Mouse (Mus musculus) kidney, postnatal 14 days (tissue): ENCODE data around the gene Phykpl.
"Not testable (repeated sequence)": the region's sequence is repeated elsewhere in the genome, so short reads cannot be mapped to it uniquely, and the experiment has no call there.

Source experiments
- DNase-seq: peaks from one replicate; pipeline ENCODE4 v3.0.0; 2022; ENCODE audit warnings: mixed read lengths

Phykpl gene

GRCm38 (mm10) chr11:51619409-51620060 lies 35.0 kb downstream of the Phykpl start, which contains the start of gene Nhp2:
Gene Nhp2, plus strand, starts transcription at chr11:51619735.
- DNase-seq, result peak; percentile 97

- no peak for DNase-seq
Observed at GRCm38 (mm10) chr11:51620084-51620483, 35.5 kb downstream of the Phykpl start.

- no peak for DNase-seq
Observed at GRCm38 (mm10) chr11:51621776-51622175, 37.2 kb downstream of the Phykpl start.

DNA sequence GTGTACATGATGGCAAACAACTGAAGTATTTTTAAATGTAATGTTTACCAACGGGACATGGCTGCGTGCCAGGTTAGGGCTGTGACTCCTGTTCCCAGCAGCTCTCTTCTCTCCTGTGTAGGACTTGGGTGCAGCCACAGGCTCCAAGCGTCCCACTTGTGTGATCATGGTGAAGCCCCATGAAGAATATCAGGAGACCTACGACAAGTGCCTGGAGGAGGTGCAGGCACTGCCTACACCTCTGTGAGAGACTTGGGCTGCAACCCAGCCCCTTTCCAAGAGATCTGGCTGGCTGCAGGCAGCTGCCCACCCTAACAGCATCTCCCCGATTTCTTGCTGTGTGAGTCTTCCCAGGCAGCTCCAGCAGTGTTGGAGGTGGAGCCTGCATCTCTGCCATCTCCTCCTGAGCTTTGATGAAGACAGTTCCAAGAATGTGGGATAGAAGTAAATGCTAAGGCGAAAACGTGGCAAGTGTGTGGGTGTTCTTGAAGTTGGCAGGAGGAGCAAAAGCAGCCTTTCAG lies 38.5 kb downstream of the Phykpl start:
- no peak for DNase-seq

DNA sequence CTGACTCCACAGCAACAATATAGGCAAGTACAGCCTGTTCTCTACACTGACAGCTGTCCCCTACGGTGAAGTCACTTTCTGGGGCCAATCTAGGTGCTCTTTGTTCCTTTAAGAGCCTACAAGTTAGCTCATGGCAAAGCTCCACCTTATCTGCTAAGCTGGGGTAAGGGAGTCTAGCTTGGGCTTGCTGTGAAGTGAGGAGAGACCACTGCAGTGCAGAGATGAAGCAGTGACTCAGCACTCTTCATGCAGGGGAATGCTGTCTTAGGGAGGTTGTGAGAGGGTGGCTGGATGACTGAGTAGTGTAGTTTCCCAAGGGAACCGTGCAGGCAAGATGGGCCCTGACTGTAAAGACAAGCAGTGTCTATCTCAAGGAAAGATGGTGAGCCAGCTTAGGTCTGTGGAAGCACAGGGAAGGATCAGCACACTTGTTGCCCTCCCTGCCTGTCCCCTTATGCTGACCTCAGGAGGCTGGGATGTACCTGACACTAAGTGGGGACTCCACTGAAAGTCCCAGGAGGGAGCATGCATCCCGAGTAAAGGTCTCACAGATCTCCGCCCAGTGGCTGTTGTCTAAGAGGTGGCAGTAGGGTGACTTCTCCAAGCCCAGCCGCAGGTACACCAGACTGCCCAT lies 40.7 kb downstream of the Phykpl start:
- no peak for DNase-seq

GRCm38 (mm10) chr11:51627425-51627824 lies 42.9 kb downstream of the Phykpl start:
- no peak for DNase-seq

GRCm38 (mm10) chr11:51627907-51628306 lies 43.4 kb downstream of the Phykpl start:
- no peak for DNase-seq

- no peak for DNase-seq
Observed at GRCm38 (mm10) chr11:51629651-51630314, 45.2 kb downstream of the Phykpl start.

DNA sequence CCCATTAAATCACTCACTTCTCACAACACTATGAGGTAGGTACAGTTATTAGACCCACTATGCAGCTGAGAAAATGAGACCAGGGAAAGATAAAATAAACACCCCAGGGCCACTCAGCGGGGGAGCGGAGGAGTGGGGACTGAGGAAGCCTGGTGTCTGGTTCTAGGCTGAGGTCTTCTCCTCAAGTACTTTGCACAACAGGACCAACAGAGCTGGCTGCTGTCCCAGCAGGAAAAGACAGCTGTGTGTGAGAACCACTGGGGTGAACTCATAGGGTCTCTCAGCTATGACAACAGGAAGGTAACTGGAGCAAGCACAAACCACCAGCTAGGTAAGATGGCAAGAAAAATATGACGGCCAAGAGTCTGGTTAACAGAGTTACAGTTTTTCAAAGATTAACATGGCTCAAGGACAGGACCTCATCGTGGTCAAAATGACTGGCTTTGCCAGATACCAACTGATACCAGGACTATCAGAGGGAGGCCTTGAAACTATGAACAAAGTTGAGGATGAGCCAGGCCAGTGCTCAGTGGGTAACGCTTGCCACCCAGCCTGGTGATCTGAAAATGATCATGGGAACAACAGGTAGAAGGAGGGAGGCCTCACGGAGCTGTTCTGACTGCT lies 47.7 kb downstream of the Phykpl start:
- DNase-seq, result peak; percentile 51

DNA sequence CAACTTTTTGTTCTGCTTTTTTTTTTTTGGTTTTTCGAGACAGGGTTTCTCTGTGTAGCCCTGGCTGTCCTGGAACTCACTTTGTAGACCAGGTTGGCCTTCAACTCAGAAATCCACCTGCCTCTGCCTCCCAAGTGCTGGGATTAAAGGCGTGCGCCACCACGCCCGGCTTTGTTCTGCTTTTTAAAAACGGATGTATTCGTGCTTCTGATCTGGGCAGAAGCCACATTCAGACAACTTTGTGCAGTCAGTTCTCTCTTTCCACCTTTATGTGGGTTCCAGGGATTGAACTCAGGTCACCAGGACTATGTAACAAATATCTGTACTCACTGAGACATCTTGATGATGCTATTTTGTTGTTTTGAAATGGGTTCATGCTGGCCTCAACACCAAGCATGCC lies 48.6 kb downstream of the Phykpl start:
- DNase-seq, result not testable (repeated sequence)

- no peak for DNase-seq
Observed at GRCm38 (mm10) chr11:51633721-51634120, 49.2 kb downstream of the Phykpl start.

DNA sequence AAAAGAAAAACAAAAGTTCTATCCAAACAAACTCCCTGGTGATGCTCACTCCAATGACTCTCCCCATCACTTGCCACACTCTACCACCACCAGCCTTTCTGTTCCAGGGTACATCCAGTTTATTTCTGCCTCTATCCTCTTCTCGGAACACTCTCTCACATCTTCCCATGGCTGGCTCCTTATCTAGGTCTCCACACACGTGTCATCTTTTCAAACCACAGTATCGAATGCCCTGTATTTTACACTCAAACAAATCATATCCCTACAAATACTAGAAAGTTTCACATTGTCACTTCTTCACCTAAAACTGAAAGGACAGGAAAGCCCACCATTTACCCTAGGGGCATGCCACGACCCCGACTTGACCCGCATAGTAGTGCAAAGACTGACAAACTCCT lies 50.6 kb downstream of the Phykpl start:
- no peak for DNase-seq

DNA sequence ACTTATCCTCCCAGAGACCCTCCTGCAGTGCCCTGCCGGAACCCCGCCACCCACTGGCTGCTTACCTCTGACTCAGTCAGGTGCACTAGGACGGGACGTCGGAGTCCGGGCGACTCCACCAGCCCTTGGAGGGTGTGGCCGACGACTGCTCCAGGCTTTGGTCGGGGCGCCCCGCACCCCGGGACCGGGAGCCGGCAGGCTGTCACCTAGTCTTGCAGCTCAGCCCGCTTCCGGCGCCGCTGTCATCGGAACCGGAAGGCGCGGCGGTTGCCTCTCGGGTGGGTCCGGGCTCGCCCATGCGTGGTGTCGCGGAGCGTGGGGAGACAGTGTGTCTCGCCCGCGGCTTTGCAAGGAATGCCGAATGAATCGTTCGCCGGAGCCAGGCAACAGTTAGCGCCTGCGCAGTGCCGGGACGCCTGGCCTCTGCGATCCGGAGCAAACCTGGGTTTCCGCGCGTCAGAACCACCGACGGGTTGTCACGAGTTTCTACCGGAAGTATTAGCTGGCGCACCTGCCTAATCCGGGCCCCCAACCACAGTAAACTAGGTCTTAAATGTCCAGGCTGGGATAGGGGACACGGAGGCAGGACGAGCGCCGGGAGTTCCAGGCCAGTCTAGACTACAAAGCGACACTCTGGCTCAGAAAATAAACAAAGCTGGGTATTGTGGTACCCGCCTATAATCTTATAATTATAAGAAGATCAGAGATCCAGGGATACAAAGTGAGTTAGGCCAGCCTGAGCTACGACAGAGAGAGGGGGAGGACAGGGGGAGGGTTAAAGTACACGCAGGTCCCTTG lies 51.2 kb downstream of the Phykpl start, which contains the start of gene Rmnd5b:
TSS of gene Rmnd5b (minus strand) at position 372 of the 798 bp plus-strand sequence.
- peak; percentile 92 for DNase-seq

- DNase-seq, result peak; percentile 76
Observed at GRCm38 (mm10) chr11:51636323-51636684, 51.7 kb downstream of the Phykpl start.

- DNase-seq, result peak; percentile 68
Observed at GRCm38 (mm10) chr11:51637971-51638414, 53.4 kb downstream of the Phykpl start.

GRCm38 (mm10) chr11:51638497-51638896 lies 53.9 kb downstream of the Phykpl start:
- DNase-seq, result no peak

DNA sequence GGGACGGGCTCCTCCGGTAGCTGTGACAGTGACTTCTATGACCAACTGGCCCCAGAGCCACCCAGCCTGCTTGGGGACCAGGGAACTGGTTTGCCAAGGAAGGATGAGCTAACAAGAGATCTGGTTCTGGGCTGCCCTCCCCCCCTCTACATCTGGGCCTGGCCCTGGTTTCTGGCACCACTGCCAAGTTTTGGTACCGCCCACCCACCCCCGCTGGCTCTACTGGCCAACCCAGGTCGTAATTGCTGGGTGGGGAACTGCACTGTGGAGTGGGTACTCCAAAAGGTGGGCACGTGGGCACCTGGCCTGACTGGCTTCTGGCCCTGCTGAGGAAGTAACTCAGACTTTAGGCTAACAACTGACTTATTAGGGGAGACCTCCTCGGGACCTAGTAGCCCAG lies 56.2 kb downstream of the Phykpl start:
- DNase-seq, result peak; percentile 40

- no peak for DNase-seq
Observed at GRCm38 (mm10) chr11:51643202-51643601, 58.6 kb downstream of the Phykpl start.

DNA sequence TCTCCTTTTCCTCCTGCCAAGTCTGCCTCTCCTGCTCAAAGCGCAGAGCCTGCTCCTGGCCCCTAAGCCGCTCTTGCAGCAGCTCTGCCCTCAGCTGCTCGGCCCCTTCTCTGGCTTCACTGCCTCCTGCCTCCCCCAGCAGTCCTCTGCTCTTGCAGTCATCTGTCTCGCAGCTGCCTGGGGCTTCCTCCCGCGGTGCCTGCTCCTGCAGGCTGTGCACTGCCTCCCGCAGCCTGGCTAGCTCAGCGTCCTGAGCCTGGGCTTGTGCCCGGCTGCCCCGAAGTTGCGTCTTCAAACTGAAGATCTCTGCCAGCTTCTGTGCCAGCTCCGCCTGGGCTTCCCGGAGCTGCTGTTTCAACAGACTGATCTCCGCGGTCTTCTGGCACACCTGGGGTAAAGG lies 59.2 kb downstream of the Phykpl start:
- no peak for DNase-seq

GRCm38 (mm10) chr11:51644217-51644616 lies 59.7 kb downstream of the Phykpl start:
- no peak for DNase-seq

- no peak for DNase-seq
Observed at GRCm38 (mm10) chr11:51645293-51645692, 60.7 kb downstream of the Phykpl start.

GRCm38 (mm10) chr11:51646245-51646644 lies 61.7 kb downstream of the Phykpl start:
- no peak for DNase-seq
